Mouse (Mus musculus) thymus, adult 2 months (tissue): ENCODE data around the gene Tceal1. TPM values are rescaled to one million over a fixed set of nuclear protein-coding genes. Genes with fewer than 3 reads are reported as not detected.

ENCODE experiments used
- DNase-seq: peaks from one replicate; pipeline ENCODE4 v3.0.0; 2021
- H3K27ac ChIP-seq: fragments of 200-500 bp; 2 replicates; pipeline ENCODE4 v1.5.1; 2012; ENCODE audit warnings: low read length, control low read depth; ENCODE audit not compliant: control insufficient read depth, insufficient read depth
- H3K27me3 ChIP-seq: fragments of 200-500 bp; 2 replicates; pipeline ENCODE4 v1.6.1; 2012; ENCODE audit warnings: mild to moderate bottlenecking, low read length, moderate library complexity, mixed read lengths; ENCODE audit not compliant: control insufficient read depth, insufficient read depth
- H3K36me3 ChIP-seq: fragments of 200-500 bp; 2 replicates; pipeline ENCODE4 v1.6.1; 2012; ENCODE audit warnings: mild to moderate bottlenecking, low read length, moderate library complexity; ENCODE audit not compliant: control insufficient read depth, insufficient read depth
- H3K4me1 ChIP-seq: fragments of 200-500 bp; replicated peaks from 2 replicates; pipeline ENCODE4 v1.6.1; 2012; ENCODE audit warnings: low read length; ENCODE audit not compliant: control insufficient read depth, insufficient read depth
- H3K4me3 ChIP-seq: fragments of 200-500 bp; 2 replicates; pipeline ENCODE4 v1.5.1; 2012; ENCODE audit warnings: mild to moderate bottlenecking, low read length, control low read depth, moderate library complexity; ENCODE audit not compliant: control insufficient read depth, insufficient read depth
- CTCF ChIP-seq: fragments of 200-500 bp; IDR thresholded peaks from 2 replicates; pipeline ENCODE4 v1.5.1; 2012; ENCODE audit warnings: mild to moderate bottlenecking, control low read depth, low read length, moderate library complexity, borderline replicate concordance; ENCODE audit not compliant: control insufficient read depth, poor library complexity, insufficient read depth; ENCODE audit errors: extremely low read depth
- POLR2A ChIP-seq: fragments of 200-500 bp; IDR thresholded peaks from 2 replicates; pipeline ENCODE4 v1.6.1; 2012; ENCODE audit warnings: mild to moderate bottlenecking, low read length, control low read depth, moderate library complexity; ENCODE audit not compliant: control insufficient read depth, poor library complexity, insufficient read depth; ENCODE audit errors: extremely low read depth
- WGBS: fragments of 180-500 bp; shearing (Covaris S2); methylation state at CpG from one replicate; pipeline ENCODE4 v1.1.7; 2018; 5-methylcytosine and 5-hydroxymethylcytosine counted together
- polyA plus RNA-seq: library from polyadenylated mRNA; depleted of rRNA; stranded (reverse); fragments of >200 nt; gene quantifications from 2 replicates; pipeline ENCODE4 v1.2.3, GENCODE M21; 2012

Gene Tceal1
- polyA plus RNA-seq, 1 experiment, result 0.18 TPM

- 3% methylated on average over 15 of the region's 15 CpGs for WGBS
- no peak overlapping the region for H3K27ac ChIP-seq
- DNase-seq, result no peak
These were observed 32.5 kb downstream of the Tceal1 start for GRCm38 (mm10) chrX:136740087-136740790.

GRCm38 (mm10) chrX:136740791-136741650 lies 33.2 kb downstream of the Tceal1 start:
- peaks cover 3% of the 10 kb centered on the region; the same call in 1 of the 2 replicates for H3K36me3 ChIP-seq
- H3K4me3 ChIP-seq, result peak overlapping the region; percentile 67
- H3K27me3 ChIP-seq, result no peaks in the 10 kb centered on the region
- TF ChIP-seq CTCF (no peak), POLR2A (peak; percentile 49; the same call in 1 of the 2 replicates)
- H3K4me1 ChIP-seq, result no peaks in the 10 kb centered on the region
- peak; percentile 86 for DNase-seq
- H3K27ac ChIP-seq, result peak overlapping the region; percentile 84
- 1% methylated on average over 34 of the region's 39 CpGs for WGBS

More at GRCm38 (mm10) chrX:136740087-136740790, 32.5 kb downstream of the Tceal1 start:
- no peaks in the 10 kb centered on the region for H3K27me3 ChIP-seq
- no peak overlapping the region for H3K4me3 ChIP-seq
- no peaks in the 10 kb centered on the region for H3K4me1 ChIP-seq
- no peak for TF ChIP-seq CTCF
- no peak for TF ChIP-seq POLR2A
- peaks cover 3% of the 10 kb centered on the region; the same call in 1 of the 2 replicates for H3K36me3 ChIP-seq

GRCm38 (mm10) chrX:136741651-136742201 lies 33.9 kb downstream of the Tceal1 start:
- Histone ChIP-seq H3K4me1 (no peaks in the 10 kb centered on the region), H3K27me3 (no peaks in the 10 kb centered on the region), H3K36me3 (peaks cover 3% of the 10 kb centered on the region; the same call in 1 of the 2 replicates), H3K27ac (peak overlapping the region; percentile 84), H3K4me3 (peak overlapping the region; percentile 63)
- DNase-seq, result peak; percentile 75
- WGBS, result 2% methylated on average over 38 of the region's 46 CpGs
- TF ChIP-seq CTCF, result no peak
- no peak for TF ChIP-seq POLR2A

- H3K36me3 ChIP-seq, result peaks cover 3% of the 10 kb centered on the region; the same call in 1 of the 2 replicates
- WGBS, result 9% methylated on average over 10 of the region's 10 CpGs
- H3K27me3 ChIP-seq, result no peaks in the 10 kb centered on the region
- peak overlapping the region; percentile 63 for H3K4me3 ChIP-seq
- TF ChIP-seq POLR2A, result no peak
- no peak for TF ChIP-seq CTCF
- H3K4me1 ChIP-seq, result no peaks in the 10 kb centered on the region
- peak overlapping the region; percentile 88 for H3K27ac ChIP-seq
- DNase-seq, result peak; percentile 11
These were observed 34.5 kb downstream of the Tceal1 start for GRCm38 (mm10) chrX:136742241-136742640.

- peak; percentile 50 for DNase-seq
- 12% methylated on average over 5 of the region's 5 CpGs for WGBS
- H3K4me3 ChIP-seq, result no peak overlapping the region; the same call in 1 of the 2 replicates
- peak overlapping the region; percentile 88 for H3K27ac ChIP-seq
- no peaks in the 10 kb centered on the region for H3K27me3 ChIP-seq
- H3K4me1 ChIP-seq, result no peaks in the 10 kb centered on the region
- peaks cover 3% of the 10 kb centered on the region; the same call in 1 of the 2 replicates for H3K36me3 ChIP-seq
- TF ChIP-seq CTCF (no peak), POLR2A (no peak)
These were observed 34.9 kb downstream of the Tceal1 start for GRCm38 (mm10) chrX:136742661-136743103.

- H3K27ac ChIP-seq, result peak within 1 kb of the TSS; percentile 88
- peaks cover 3% of the 10 kb centered on the region; the same call in 1 of the 2 replicates for H3K36me3 ChIP-seq
- H3K4me1 ChIP-seq, result no peaks in the 10 kb centered on the region
- H3K27me3 ChIP-seq, result no peaks in the 10 kb centered on the region
- 96% methylated on average over 12 of the region's 12 CpGs for WGBS
- TF ChIP-seq CTCF (no peak), POLR2A (no peak)
- DNase-seq, result peak; percentile 1
- no peak within 1 kb of the TSS; the same call in 1 of the 2 replicates for H3K4me3 ChIP-seq
These were observed 35.7 kb downstream of the Tceal1 start, which contains the start of gene Morf4l2 for GRCm38 (mm10) chrX:136743459-136743858. Gene Morf4l2 (minus strand): TSS chrX:136743690.
